Mouse (Mus musculus) stomach, postnatal 0 days (tissue): ENCODE measurements around the gene Dgki.

Experiments
- CTCF ChIP-seq: IDR thresholded peaks from 2 replicates; pipeline ENCODE4 v1.5.1; 2016; ENCODE audit warnings: antibody characterized with exemption, low read depth, mild to moderate bottlenecking, moderate library complexity
- EP300 ChIP-seq: optimal IDR thresholded peaks from 2 replicates; pipeline ENCODE3; 2016; ENCODE audit warnings: antibody characterized with exemption

DNA sequence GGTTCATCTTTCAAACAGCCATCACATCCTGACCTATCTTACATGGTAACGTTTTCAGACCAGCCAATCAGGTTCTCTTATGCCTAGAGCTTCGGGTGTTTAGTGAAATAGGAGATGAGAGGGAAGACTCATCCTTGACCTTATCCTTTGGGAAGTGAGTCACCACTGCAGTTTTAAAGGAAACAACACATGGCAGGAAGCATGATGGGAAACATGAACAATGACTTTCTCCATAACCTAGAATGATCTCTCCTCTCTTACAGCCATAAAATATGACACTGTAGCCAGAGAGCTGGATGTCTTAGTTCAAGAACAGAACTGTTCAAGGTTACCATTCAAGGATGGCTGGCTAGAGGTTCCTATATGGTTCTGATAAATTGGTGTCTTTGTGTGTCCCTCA is 16.6 kb downstream of the Dgki start:
- TF ChIP-seq CTCF, result no peak
- no peak for TF ChIP-seq EP300
